Mouse (Mus musculus): ENCODE results near the gene Usp22. TPM values are rescaled to one million over a fixed set of nuclear protein-coding genes. Genes with fewer than 3 reads are reported as not detected.
"Not testable (repeated sequence)": the region's sequence is repeated elsewhere in the genome, so short reads cannot be mapped to it uniquely, and the experiment has no call there.

Gene Usp22
- polyA plus RNA-seq, 1 experiment from 2014 or later, result 182 TPM

DNA sequence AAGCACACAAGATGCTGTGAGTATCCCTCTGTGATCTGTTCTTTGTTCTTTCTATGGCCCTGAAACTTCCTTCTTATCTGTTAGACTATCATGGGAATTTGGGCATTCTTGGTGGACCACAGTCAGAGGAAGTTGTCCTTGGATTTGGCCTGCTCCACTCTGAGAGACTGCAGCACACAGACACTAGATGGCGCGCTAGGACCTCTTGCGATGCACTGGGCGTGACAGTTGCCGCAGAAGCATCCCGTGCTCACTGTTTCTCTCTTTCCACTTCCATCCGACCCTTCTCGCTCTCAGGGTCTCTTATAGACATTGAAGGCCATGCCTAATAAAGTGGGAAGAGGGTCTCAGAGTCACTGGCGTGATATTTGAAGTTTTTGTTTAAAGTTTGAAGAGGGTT, 18.5 kb upstream of the Usp22 start:
- no peaks in the 10 kb centered on the region for H3K9me3 ChIP-seq (ENCODE audit: control insufficient read depth, low read length)

DNA sequence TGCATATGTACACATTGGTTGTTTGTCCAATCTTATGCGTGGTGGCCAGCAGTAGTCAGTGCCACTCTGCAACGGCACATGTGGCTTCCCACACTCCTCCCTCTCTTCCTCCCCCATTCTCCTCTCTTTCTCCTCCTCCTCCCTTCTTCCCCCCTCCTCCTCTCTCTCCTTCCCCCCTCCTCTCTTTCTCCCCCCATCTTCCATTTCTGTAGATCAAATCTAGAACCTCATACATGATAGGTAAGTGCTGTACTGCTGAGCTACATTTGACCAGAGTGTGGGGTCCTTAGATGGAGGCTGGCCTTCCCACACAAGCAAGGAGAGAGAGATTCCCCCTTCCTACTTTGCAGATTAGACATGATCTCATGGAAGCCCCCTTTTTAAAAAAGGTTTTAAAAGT, 17.9 kb upstream of the Usp22 start:
- no peak for ATAC-seq (ENCODE audit: low FRiP score, low TSS enrichment)
- H3K27me3 ChIP-seq (ENCODE audit: control insufficient read depth, insufficient read depth, low read length), result 0 out of 2 replicates have a peak, but pooled peaks cover 4% of the 10 kb centered on the region
- H3K4me2 ChIP-seq (replicated peaks; ENCODE audit: low read depth, low read length), result no peak overlapping the region
- WGBS, result 92% methylated on average over 1 of the region's 2 CpGs
- H3K9ac ChIP-seq (ENCODE audit: low read depth, low read length), result no peak overlapping the region
- no peaks in the 10 kb centered on the region for H3K9me3 ChIP-seq (ENCODE audit: control insufficient read depth, low read length)
- H3K4me1 ChIP-seq (ENCODE audit: control insufficient read depth, insufficient read depth, low read length), result no peaks in the 10 kb centered on the region
- H3K36me3 ChIP-seq (ENCODE audit: control insufficient read depth, insufficient read depth, low read length), result no peaks in the 10 kb centered on the region
- no peak overlapping the region for H3K27ac ChIP-seq (ENCODE audit: low read depth, low read length)
- H3K4me3 ChIP-seq (ENCODE audit: low read length), result no peak overlapping the region

More for the DNA sequence above, 18.5 kb upstream of the Usp22 start:
- no peak overlapping the region for H3K4me2 ChIP-seq (replicated peaks; ENCODE audit: low read depth, low read length)
- H3K9ac ChIP-seq (ENCODE audit: low read depth, low read length), result no peak overlapping the region
- H3K4me1 ChIP-seq (ENCODE audit: control insufficient read depth, insufficient read depth, low read length), result no peaks in the 10 kb centered on the region
- no peaks in the 10 kb centered on the region for H3K36me3 ChIP-seq (ENCODE audit: control insufficient read depth, insufficient read depth, low read length)
- H3K4me3 ChIP-seq (ENCODE audit: low read length), result no peak overlapping the region
- 12% methylated on average over 9 of the region's 9 CpGs for WGBS
- peak; percentile 81; the same call in 1 of the 2 replicates for ATAC-seq (ENCODE audit: low FRiP score, low TSS enrichment)
- H3K27ac ChIP-seq (ENCODE audit: low read depth, low read length), result no peak overlapping the region
- 0 out of 2 replicates have a peak, but pooled peaks cover 4% of the 10 kb centered on the region for H3K27me3 ChIP-seq (ENCODE audit: control insufficient read depth, insufficient read depth, low read length)

DNA sequence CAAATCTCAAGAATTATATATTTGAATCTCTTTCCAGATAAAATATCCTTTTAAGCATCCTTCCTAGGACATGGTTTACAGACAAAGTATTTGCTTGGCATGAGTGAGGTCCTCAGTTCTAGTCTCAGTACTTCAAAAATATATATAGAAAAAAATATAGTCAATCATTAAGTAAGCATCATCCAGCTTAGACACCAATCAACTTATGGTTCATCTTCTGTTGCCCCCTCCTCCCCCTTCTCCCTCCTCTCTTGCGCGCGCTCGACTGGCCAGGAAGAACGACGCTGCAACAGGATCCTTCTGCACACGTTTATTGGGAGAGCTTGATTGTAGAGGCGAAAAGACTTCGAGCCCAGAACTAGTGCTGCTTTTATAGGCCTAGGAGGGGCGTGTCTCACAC, 17.3 kb upstream of the Usp22 start:
- WGBS, result 82% methylated on average over 7 of the region's 10 CpGs
- not testable (repeated sequence) for H3K4me2 ChIP-seq (replicated peaks; ENCODE audit: low read depth, low read length); ATAC-seq (ENCODE audit: low FRiP score, low TSS enrichment); H3K4me1 ChIP-seq (ENCODE audit: control insufficient read depth, insufficient read depth, low read length); H3K27ac ChIP-seq (ENCODE audit: low read depth, low read length); H3K4me3 ChIP-seq (ENCODE audit: low read length); H3K9me3 ChIP-seq (ENCODE audit: control insufficient read depth, low read length); H3K9ac ChIP-seq (ENCODE audit: low read depth, low read length); H3K36me3 ChIP-seq (ENCODE audit: control insufficient read depth, insufficient read depth, low read length); H3K27me3 ChIP-seq (ENCODE audit: control insufficient read depth, insufficient read depth, low read length)

DNA sequence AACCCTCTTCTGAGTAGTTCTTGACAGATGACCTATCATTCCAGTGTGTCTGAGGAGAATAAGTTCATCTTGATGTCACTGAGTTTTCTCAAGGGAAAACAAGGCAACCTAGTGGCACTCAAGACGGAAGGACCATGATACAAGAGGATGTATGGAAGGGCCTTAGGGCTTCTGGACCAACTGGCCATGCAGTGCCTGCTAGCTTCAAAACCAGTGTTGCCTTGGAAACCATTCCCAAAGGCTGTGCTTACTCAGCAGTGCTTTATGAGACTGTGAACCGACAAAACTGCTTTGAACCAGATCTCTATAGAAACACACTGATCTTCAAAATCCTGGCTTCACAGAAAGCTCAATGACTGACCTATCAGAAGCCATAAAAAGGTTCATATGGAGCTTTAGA, 15.9 kb upstream of the Usp22 start:
- Histone ChIP-seq H3K9ac (ENCODE audit: low read depth, low read length) (no peak overlapping the region), H3K4me2 (replicated peaks; ENCODE audit: low read depth, low read length) (no peak overlapping the region), H3K9me3 (ENCODE audit: control insufficient read depth, low read length) (no peaks in the 10 kb centered on the region), H3K27ac (ENCODE audit: low read depth, low read length) (no peak overlapping the region), H3K4me3 (ENCODE audit: low read length) (no peak overlapping the region), H3K4me1 (ENCODE audit: control insufficient read depth, insufficient read depth, low read length) (no peaks in the 10 kb centered on the region), H3K36me3 (ENCODE audit: control insufficient read depth, insufficient read depth, low read length) (no peaks in the 10 kb centered on the region), H3K27me3 (ENCODE audit: control insufficient read depth, insufficient read depth, low read length) (0 out of 2 replicates have a peak, but pooled peaks cover 4% of the 10 kb centered on the region)
- WGBS, result 66% methylated on average over 2 of the region's 2 CpGs
- no peak for ATAC-seq (ENCODE audit: low FRiP score, low TSS enrichment)

DNA sequence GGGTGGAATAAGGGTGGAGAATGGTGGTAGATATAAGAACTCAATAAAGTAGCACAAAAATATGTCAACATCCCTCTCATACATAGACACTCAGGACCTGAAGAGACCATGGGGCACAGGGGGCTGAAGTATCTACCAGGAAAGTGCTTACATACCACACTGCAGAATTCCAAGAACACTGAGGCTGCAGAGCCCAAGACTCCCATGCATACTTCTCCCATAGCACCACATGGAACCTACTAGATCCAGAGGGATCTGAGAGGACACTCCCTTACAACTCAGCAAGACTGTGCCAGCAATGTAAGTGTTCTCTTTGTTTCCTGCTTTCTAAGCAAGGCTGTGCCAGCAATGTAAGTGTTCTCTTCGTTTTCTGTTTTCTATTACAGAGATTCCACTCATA, 9.0 kb upstream of the Usp22 start:
- WGBS, result 77% methylated on average over 1 of the region's 1 CpGs
- ATAC-seq (ENCODE audit: low FRiP score, low TSS enrichment), result no peak
- Histone ChIP-seq H3K27ac (ENCODE audit: low read depth, low read length) (no peak overlapping the region), H3K9me3 (ENCODE audit: control insufficient read depth, low read length) (no peaks in the 10 kb centered on the region), H3K4me2 (replicated peaks; ENCODE audit: low read depth, low read length) (no peak overlapping the region), H3K36me3 (ENCODE audit: control insufficient read depth, insufficient read depth, low read length) (no peaks in the 10 kb centered on the region), H3K4me1 (ENCODE audit: control insufficient read depth, insufficient read depth, low read length) (no peaks in the 10 kb centered on the region), H3K4me3 (ENCODE audit: low read length) (no peak overlapping the region), H3K9ac (ENCODE audit: low read depth, low read length) (no peak overlapping the region), H3K27me3 (ENCODE audit: control insufficient read depth, insufficient read depth, low read length) (no peaks in the 10 kb centered on the region)

DNA sequence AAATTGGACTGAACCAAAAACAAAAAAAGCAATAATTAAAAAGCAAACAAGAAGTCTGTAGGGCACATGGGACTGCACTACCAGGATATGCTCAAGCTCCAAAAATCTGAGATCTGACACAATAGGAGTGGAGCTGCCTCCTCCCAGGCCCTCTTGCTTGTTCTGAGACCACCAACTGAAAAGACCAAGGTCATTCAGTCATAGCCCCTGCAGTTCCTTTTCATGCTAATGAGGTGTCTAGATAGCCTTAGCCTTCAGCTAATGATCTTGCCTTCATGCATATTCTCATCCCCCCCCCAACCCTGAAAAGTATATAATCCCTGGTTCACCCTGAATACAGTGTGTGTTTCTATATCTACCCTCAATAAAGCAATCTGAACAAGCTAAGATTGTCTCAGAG, 6.8 kb upstream of the Usp22 start:
- H3K9me3 ChIP-seq (ENCODE audit: control insufficient read depth, low read length), result no peaks in the 10 kb centered on the region
- no peak for ATAC-seq (ENCODE audit: low FRiP score, low TSS enrichment)
- H3K36me3 ChIP-seq (ENCODE audit: control insufficient read depth, insufficient read depth, low read length), result no peaks in the 10 kb centered on the region
- no peaks in the 10 kb centered on the region for H3K27me3 ChIP-seq (ENCODE audit: control insufficient read depth, insufficient read depth, low read length)
- no peak overlapping the region for H3K27ac ChIP-seq (ENCODE audit: low read depth, low read length)
- no peak overlapping the region for H3K4me2 ChIP-seq (replicated peaks; ENCODE audit: low read depth, low read length)
- no peak overlapping the region for H3K9ac ChIP-seq (ENCODE audit: low read depth, low read length)
- H3K4me1 ChIP-seq (ENCODE audit: control insufficient read depth, insufficient read depth, low read length), result no peaks in the 10 kb centered on the region
- H3K4me3 ChIP-seq (ENCODE audit: low read length), result no peak overlapping the region

DNA sequence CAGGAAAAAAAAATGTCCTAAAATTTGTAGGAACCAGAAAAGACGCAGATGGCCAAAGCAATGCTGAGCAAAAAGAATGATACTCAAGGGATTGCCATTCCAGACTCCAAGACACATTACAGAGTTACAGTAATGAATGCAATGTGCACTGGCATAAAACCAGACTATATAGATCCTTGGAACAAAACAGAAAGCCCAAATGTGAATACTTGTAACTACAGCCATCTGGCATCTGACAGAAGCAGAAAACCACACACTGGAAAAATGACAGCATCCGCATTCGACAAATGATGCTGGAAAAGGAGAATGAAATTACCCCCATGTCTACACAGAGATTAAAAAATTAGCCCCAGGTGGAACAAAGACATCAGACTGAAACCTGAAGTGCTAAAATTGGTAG, 5.5 kb upstream of the Usp22 start:
- no peaks in the 10 kb centered on the region for H3K27me3 ChIP-seq (ENCODE audit: control insufficient read depth, insufficient read depth, low read length)
- no peaks in the 10 kb centered on the region for H3K4me1 ChIP-seq (ENCODE audit: control insufficient read depth, insufficient read depth, low read length)
- no peak for ATAC-seq (ENCODE audit: low FRiP score, low TSS enrichment)
- H3K27ac ChIP-seq (ENCODE audit: low read depth, low read length), result no peak overlapping the region
- H3K9ac ChIP-seq (ENCODE audit: low read depth, low read length), result no peak overlapping the region
- H3K4me3 ChIP-seq (ENCODE audit: low read length), result no peak overlapping the region
- 92% methylated on average over 3 of the region's 3 CpGs for WGBS
- no peaks in the 10 kb centered on the region for H3K9me3 ChIP-seq (ENCODE audit: control insufficient read depth, low read length)
- no peak overlapping the region for H3K4me2 ChIP-seq (replicated peaks; ENCODE audit: low read depth, low read length)
- no peaks in the 10 kb centered on the region for H3K36me3 ChIP-seq (ENCODE audit: control insufficient read depth, insufficient read depth, low read length)

DNA sequence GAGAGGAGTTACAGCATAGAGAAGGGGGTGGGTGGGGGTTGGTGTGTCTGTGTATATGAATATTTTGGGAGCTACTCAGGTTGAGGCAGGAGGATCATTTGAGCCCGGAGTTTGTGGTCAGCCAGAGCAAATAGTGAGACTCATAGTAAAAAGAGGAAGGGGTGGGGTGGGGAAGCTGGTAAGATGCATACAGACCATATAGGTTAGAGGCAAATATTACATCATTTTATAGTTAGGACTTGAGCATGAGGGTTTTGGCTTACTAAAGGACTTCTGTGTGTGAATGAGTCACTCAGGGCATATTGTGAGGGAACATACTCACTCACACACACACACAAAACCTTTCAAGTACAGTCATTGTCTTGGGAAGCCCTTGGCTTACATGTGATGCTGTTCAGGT, 1.5 kb upstream of the Usp22 start:
- H3K4me3 ChIP-seq (ENCODE audit: low read length), result no peak overlapping the region
- H3K9ac ChIP-seq (ENCODE audit: low read depth, low read length), result no peak overlapping the region
- peaks cover 16% of the 10 kb centered on the region; the same call in 1 of the 2 replicates for H3K4me1 ChIP-seq (ENCODE audit: control insufficient read depth, insufficient read depth, low read length)
- no peak overlapping the region for H3K27ac ChIP-seq (ENCODE audit: low read depth, low read length)
- WGBS, result 91% methylated on average over 1 of the region's 1 CpGs
- no peaks in the 10 kb centered on the region for H3K27me3 ChIP-seq (ENCODE audit: control insufficient read depth, insufficient read depth, low read length)
- no peak for ATAC-seq (ENCODE audit: low FRiP score, low TSS enrichment)
- H3K4me2 ChIP-seq (replicated peaks; ENCODE audit: low read depth, low read length), result no peak overlapping the region
- peaks cover 2% of the 10 kb centered on the region; the same call in 1 of the 2 replicates for H3K36me3 ChIP-seq (ENCODE audit: control insufficient read depth, insufficient read depth, low read length)
- no peaks in the 10 kb centered on the region for H3K9me3 ChIP-seq (ENCODE audit: control insufficient read depth, low read length)

DNA sequence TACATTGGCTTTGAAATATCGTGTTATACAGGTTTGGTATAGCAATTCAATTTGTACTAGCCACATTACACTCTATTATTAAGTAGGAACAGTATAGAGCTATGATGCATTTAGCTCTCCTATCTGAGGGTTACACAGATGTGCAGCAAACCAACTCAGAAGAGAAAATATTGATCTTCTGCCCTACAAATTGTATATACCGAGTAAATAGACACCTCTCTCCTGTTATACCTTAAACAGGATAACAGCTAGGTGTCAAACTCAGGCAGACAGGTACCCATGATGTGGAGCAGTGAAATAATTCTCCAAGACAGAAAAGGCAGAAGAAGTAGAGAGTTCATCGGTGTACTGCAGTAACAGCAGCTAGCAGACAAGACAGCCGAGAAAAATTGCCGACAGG, 923 bp upstream of the Usp22 start:
- no peaks in the 10 kb centered on the region for H3K9me3 ChIP-seq (ENCODE audit: control insufficient read depth, low read length)
- no peak overlapping the region for H3K9ac ChIP-seq (ENCODE audit: low read depth, low read length)
- peak overlapping the region; percentile 37 for H3K4me2 ChIP-seq (replicated peaks; ENCODE audit: low read depth, low read length)
- H3K4me1 ChIP-seq (ENCODE audit: control insufficient read depth, insufficient read depth, low read length), result peaks cover 17% of the 10 kb centered on the region; the same call in 1 of the 2 replicates
- H3K36me3 ChIP-seq (ENCODE audit: control insufficient read depth, insufficient read depth, low read length), result peaks cover 2% of the 10 kb centered on the region; the same call in 1 of the 2 replicates
- no peaks in the 10 kb centered on the region for H3K27me3 ChIP-seq (ENCODE audit: control insufficient read depth, insufficient read depth, low read length)
- H3K4me3 ChIP-seq (ENCODE audit: low read length), result peak overlapping the region; percentile 28; the same call in 1 of the 2 replicates
- ATAC-seq (ENCODE audit: low FRiP score, low TSS enrichment), result no peak
- WGBS, result 73% methylated on average over 5 of the region's 5 CpGs
- H3K27ac ChIP-seq (ENCODE audit: low read depth, low read length), result no peak overlapping the region

All from kidney, embryonic 14.5 days (tissue).